Comparison of ENCODE assay signal across 12 mouse cellular contexts in genomic region chr19:58452178-58452819, GRCm38 (mm10). TPM values are rescaled to one million over a fixed set of nuclear protein-coding genes. Genes with fewer than 3 reads are reported as not detected.
A peak's percentile ranks its signal among the peaks of the same experiment; 100 is the strongest.
DNase-seq lines count a peak whose midpoint lies in the region; ATAC-seq lines count a peak whose summit lies in the region.
"Had no signal": no experiment of that assay in that cellular context is flagged by ENCODE, and none has a peak within 500 bp of the region (broad histone marks: within the 10 kb centered on the region; RNA-seq: fewer than 3 reads in every experiment).

No protein-coding gene starts in this region.

- WGBS in kidney, embryonic 15.5 days: 41% methylated on average over 8 of the region's 8 CpGs
- 45% methylated on average over 8 of the region's 8 CpGs for WGBS in embryonic facial prominence, embryonic 10.5 days
- 46% methylated on average over 8 of the region's 8 CpGs for WGBS in hindbrain, embryonic 14.5 days
- 59% methylated on average over 8 of the region's 8 CpGs for WGBS in midbrain, embryonic 16.5 days

- peaks cover 4% of the 10 kb centered on the region; the same call in 1 of the 2 replicates for H3K36me3 ChIP-seq in kidney, embryonic 15.5 days
- H3K36me3 ChIP-seq in embryonic facial prominence, embryonic 10.5 days (replicated peaks): no peaks in the 10 kb centered on the region
- no peaks in the 10 kb centered on the region for H3K36me3 ChIP-seq in hindbrain, embryonic 14.5 days (replicated peaks; ENCODE audit: control insufficient read depth, insufficient read depth)
- H3K36me3 ChIP-seq in midbrain, embryonic 16.5 days (ENCODE audit: control insufficient read depth, insufficient read depth, low read length): no peaks in the 10 kb centered on the region

- peak overlapping the region; percentile 82; the same call in 1 of the 2 replicates for H3K27ac ChIP-seq in kidney, embryonic 15.5 days
- H3K27ac ChIP-seq in embryonic facial prominence, embryonic 10.5 days (replicated peaks): no peak overlapping the region
- no peak overlapping the region for H3K27ac ChIP-seq in hindbrain, embryonic 14.5 days
- no peak overlapping the region for H3K27ac ChIP-seq in midbrain, embryonic 16.5 days (ENCODE audit: low read length)

- peaks cover 43% of the 10 kb centered on the region for H3K27me3 ChIP-seq in kidney, embryonic 15.5 days
- peaks cover 75% of the 10 kb centered on the region for H3K27me3 ChIP-seq in embryonic facial prominence, embryonic 10.5 days (replicated peaks; ENCODE audit: low read depth, poor library complexity, severe bottlenecking)
- 0 out of 2 replicates have a peak, but pooled peaks cover 3% of the 10 kb centered on the region for H3K27me3 ChIP-seq in hindbrain, embryonic 14.5 days (ENCODE audit: control insufficient read depth, insufficient read depth, low read length)
- peaks cover 4% of the 10 kb centered on the region for H3K27me3 ChIP-seq in midbrain, embryonic 16.5 days (ENCODE audit: control insufficient read depth, insufficient read depth, low read depth, low read length)

- H3K9me3 ChIP-seq in kidney, embryonic 15.5 days (replicated peaks): no peaks in the 10 kb centered on the region
- H3K9me3 ChIP-seq in embryonic facial prominence, embryonic 10.5 days: no peaks in the 10 kb centered on the region
- no peaks in the 10 kb centered on the region for H3K9me3 ChIP-seq in hindbrain, embryonic 14.5 days (ENCODE audit: control insufficient read depth, low read length)
- no peaks in the 10 kb centered on the region for H3K9me3 ChIP-seq in midbrain, embryonic 16.5 days (replicated peaks; ENCODE audit: control insufficient read depth, low read length, poor library complexity, severe bottlenecking)

- H3K4me2 ChIP-seq in kidney, embryonic 15.5 days: peak overlapping the region; percentile 98
- H3K4me2 ChIP-seq in hindbrain, embryonic 14.5 days (replicated peaks): peak overlapping the region; percentile 99
- peak overlapping the region; percentile 92 for H3K4me2 ChIP-seq in midbrain, embryonic 16.5 days (ENCODE audit: low read length)

- peak overlapping the region; percentile 57 for H3K4me3 ChIP-seq in kidney, embryonic 15.5 days (replicated peaks)
- H3K4me3 ChIP-seq in embryonic facial prominence, embryonic 10.5 days: 0 out of 2 replicates have a peak overlapping the region, but pooled peaks have one; percentile 67
- H3K4me3 ChIP-seq in hindbrain, embryonic 14.5 days (replicated peaks; ENCODE audit: low read length): peak overlapping the region; percentile 57; the same call in 1 of the 2 replicates
- H3K4me3 ChIP-seq in midbrain, embryonic 16.5 days (ENCODE audit: low read depth, low read length): peak overlapping the region; percentile 50; the same call in 1 of the 2 replicates

- no peak for DNase-seq in kidney, adult 18-20 months
- DNase-seq in embryonic facial prominence, embryonic 10.5 days (ENCODE audit: low spot score): peak; percentile 38
- no peak for DNase-seq in hindbrain, embryonic 14.5 days (ENCODE audit: low spot score)
- no peak for DNase-seq in cerebellum, postnatal 10 days
- DNase-seq in right cerebral cortex, postnatal 36 days (ENCODE audit: low spot score in 2 of 2): no peak
- no peak for DNase-seq in layer of hippocampus, postnatal 36 days
- DNase-seq: adrenal gland, adult 8-10 months; kidney, adult 11 months had no signal

- peaks cover 65% of the 10 kb centered on the region for H3K4me1 ChIP-seq in kidney, embryonic 15.5 days
- peaks cover 65% of the 10 kb centered on the region for H3K4me1 ChIP-seq in embryonic facial prominence, embryonic 10.5 days
- peaks cover 65% of the 10 kb centered on the region for H3K4me1 ChIP-seq in hindbrain, embryonic 14.5 days (replicated peaks; ENCODE audit: control insufficient read depth, insufficient read depth, low read length)
- peaks cover 40% of the 10 kb centered on the region for H3K4me1 ChIP-seq in midbrain, embryonic 16.5 days (ENCODE audit: control insufficient read depth, insufficient read depth, low read length)

- no peak for ATAC-seq in kidney, embryonic 15.5 days (replicated peaks; ENCODE audit: low FRiP score)
- ATAC-seq in hindbrain, embryonic 14.5 days (ENCODE audit: low FRiP score): no peak
- ATAC-seq in midbrain, embryonic 16.5 days: no peak

- H3K9ac ChIP-seq in kidney, embryonic 15.5 days: no peak overlapping the region
- H3K9ac ChIP-seq in hindbrain, embryonic 14.5 days: peak overlapping the region; percentile 71
- H3K9ac ChIP-seq in midbrain, embryonic 16.5 days (ENCODE audit: low read depth, low read length): peak overlapping the region; percentile 67

RNA-seq across cellular contexts. Expression of gene Gfra1, which starts 3.4 kb away (rescaled TPM):
- 65.3 and 67.8 TPM in 2 replicates for polyA plus RNA-seq in kidney, embryonic 15.5 days (2015; fragmentation: Nextera tagmentation; extraction: Ambion mirVana)
- polyA plus RNA-seq in embryonic facial prominence, embryonic 10.5 days (2016; fragmentation: Nextera tagmentation; extraction: Ambion mirVana): 13.4 and 15.4 TPM in 2 replicates
- 46.0 and 48.5 TPM in 2 replicates for polyA plus RNA-seq in hindbrain, embryonic 14.5 days (2014; fragmentation: Nextera tagmentation; extraction: Ambion mirVana)
- 36.2 and 45.0 TPM in 2 replicates for polyA plus RNA-seq in midbrain, embryonic 16.5 days (2015; fragmentation: Nextera tagmentation; extraction: Ambion mirVana)
- 10 to 100 TPM; 62.0 to 64.5 TPM for total RNA-seq in layer of hippocampus, postnatal 36 days (2021)

RNA-seq across cellular contexts. Expression of gene Ccdc172, which starts 59.5 kb away (rescaled TPM):
- polyA plus RNA-seq in kidney, embryonic 15.5 days (2015; fragmentation: Nextera tagmentation; extraction: Ambion mirVana): not detected in 2 replicates
- polyA plus RNA-seq in embryonic facial prominence, embryonic 10.5 days (2016; fragmentation: Nextera tagmentation; extraction: Ambion mirVana): not detected in 2 replicates
- polyA plus RNA-seq in hindbrain, embryonic 14.5 days (2014; fragmentation: Nextera tagmentation; extraction: Ambion mirVana): not detected in 2 replicates
- polyA plus RNA-seq in midbrain, embryonic 16.5 days (2015; fragmentation: Nextera tagmentation; extraction: Ambion mirVana): not detected in 2 replicates
- total RNA-seq in layer of hippocampus, postnatal 36 days (2021): not detected
- total RNA-seq: adrenal gland, adult 8-10 months; gastrocnemius, postnatal 10 days; megakaryocyte progenitor cell, adult 5-6 weeks had no signal
